Mouse (Mus musculus): ENCODE measurements around the gene Pou2f1.

GRCm38 (mm10) chr1:165853131-165853721 lies 149.3 kb downstream of the Pou2f1 start:
- TF ChIP-seq USF1 (IDR thresholded peaks at IDR 0.05; ENCODE audit: low read depth, low read length) (no peak), POLR2AphosphoS2 (IDR thresholded peaks at IDR 0.05; ENCODE audit: low read length) (no peak), POLR2A (IDR thresholded peaks at IDR 0.05; ENCODE audit: control insufficient read depth in 1 of 2, insufficient read depth in 1 of 2, low read depth in 1 of 2, low read length in 2 of 2, poor library complexity in 1 of 2) (peak in 1 of 2 experiments; percentile 21; a peak in 1 of 4 replicates), HCFC1 (IDR thresholded peaks at IDR 0.05; ENCODE audit: low read depth, low read length) (0 out of 2 replicates have a peak, but pooled peaks have one; percentile 15), CTCF (IDR thresholded peaks at IDR 0.05 in 2 of 3, conservative IDR thresholded peaks at IDR 0.05 in 1 of 3; ENCODE audit: control insufficient read depth in 1 of 3, insufficient read depth in 1 of 3, low read depth in 2 of 3, low read length in 3 of 3, poor library complexity in 1 of 3, severe bottlenecking in 1 of 3) (no peak), NRF1 (IDR thresholded peaks at IDR 0.05; ENCODE audit: insufficient read depth, low read depth, low read length, poor library complexity, severe bottlenecking) (no peak), MXI1 (IDR thresholded peaks at IDR 0.05; ENCODE audit: low read depth, low read length) (peak; percentile 32), RAD21 (IDR thresholded peaks at IDR 0.05; ENCODE audit: low read depth, low read length) (no peak)

Data from MEL (cell line).